Mouse (Mus musculus): ENCODE data around the gene Gas6. TPM values are rescaled to one million over a fixed set of nuclear protein-coding genes. Genes with fewer than 3 reads are reported as not detected.

The Gas6 gene
- polyA plus RNA-seq, 1 experiment = 77.3 TPM

DNA sequence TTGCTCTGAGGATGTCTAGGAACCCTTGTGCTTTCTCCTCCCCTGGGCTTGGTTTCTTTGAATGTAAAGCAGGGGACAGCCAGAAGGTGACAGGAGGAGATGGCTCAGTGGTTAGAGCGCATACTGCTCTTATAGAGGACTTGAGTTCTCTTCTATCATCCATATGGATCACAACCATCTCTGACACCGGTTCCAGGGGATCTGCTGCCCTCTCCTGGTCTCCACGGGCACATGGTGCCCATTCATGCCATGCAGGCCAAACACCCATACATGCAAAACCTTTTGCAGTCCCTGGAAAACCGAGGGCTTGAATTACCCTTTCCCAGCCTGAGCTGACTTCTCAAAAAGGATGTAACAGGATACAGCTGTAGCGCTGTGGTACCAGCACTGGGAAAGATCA lies 27.3 kb downstream of the Gas6 start:
- 67% methylated on average over 5 of the region's 5 CpGs for WGBS
- DNase-seq (ENCODE audit: low read depth, low spot score) = no peak

DNA sequence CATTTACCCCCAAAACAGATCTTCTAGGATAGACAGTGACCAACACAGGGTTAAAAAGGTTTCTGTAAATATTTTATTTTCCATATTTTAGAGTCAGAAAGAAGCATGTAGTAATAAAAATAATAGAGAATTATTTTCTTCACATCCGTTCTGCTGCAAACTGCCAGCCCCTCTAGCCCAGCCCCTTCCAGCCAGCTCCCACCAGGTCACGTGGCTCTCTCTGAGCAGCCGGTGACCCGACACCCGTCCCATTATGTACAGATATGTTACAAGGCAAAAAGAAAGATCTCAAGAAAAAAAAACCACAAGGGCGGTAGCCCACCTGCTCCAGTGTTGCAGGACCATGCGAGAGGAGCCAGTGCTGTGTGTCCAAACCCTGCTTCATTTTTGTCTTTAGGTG lies 29.0 kb downstream of the Gas6 start:
- DNase-seq (ENCODE audit: low read depth, low spot score) = no peak
- 72% methylated on average over 7 of the region's 7 CpGs for WGBS

DNA sequence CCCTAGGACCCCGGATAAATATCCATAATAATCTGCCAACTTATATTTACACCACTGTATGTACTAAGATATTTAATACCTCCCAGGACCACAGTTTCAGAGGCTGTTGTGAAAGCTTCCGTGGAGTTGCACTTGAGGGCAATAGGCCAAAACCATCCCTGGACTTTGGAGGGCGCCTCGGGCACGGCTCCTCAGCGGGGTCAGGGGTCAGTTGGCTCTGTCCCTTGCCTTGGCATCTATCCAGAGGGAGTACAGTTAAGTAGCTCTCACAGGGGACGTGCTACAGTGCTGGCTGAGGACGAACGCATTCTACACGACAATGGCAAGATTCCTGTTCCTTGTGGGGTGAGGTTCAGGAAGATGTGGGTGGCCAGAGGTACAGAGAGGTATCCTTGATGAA lies 31.9 kb downstream of the Gas6 start:
- 14% methylated on average over 10 of the region's 10 CpGs for WGBS
- peak; percentile 35 for DNase-seq (ENCODE audit: low read depth, low spot score)

GRCm38 (mm10) chr8:13461843-13462242 lies 32.4 kb downstream of the Gas6 start:
- WGBS = 34% methylated on average over 4 of the region's 4 CpGs
- DNase-seq (ENCODE audit: low read depth, low spot score) = peak; percentile 37

GRCm38 (mm10) chr8:13461085-13461765 lies 33.1 kb downstream of the Gas6 start:
- DNase-seq (ENCODE audit: low read depth, low spot score) = no peak
- 74% methylated on average over 17 of the region's 17 CpGs for WGBS

DNA sequence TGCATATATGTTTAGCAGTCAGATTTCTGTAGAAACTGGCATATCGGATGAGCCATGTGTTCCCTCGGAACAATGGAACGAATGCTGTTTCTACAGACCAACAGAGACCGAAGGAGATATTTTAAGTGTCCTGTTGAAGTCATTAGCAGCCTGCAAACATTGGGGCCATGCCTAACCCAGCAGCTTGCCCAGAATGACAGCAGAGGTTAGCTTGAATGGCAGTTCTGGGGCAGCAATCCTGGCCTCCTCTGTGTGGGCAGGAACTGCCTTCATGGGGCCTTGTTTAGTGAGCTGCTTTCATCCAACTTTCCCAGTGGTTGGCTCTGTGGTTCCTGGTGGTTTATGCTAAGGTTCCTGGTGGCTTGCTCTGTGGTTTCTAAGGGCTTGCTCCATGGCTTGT lies 34.9 kb downstream of the Gas6 start:
- 90% methylated on average over 4 of the region's 4 CpGs for WGBS
- DNase-seq (ENCODE audit: low read depth, low spot score) = no peak

GRCm38 (mm10) chr8:13455295-13455694 lies 39.0 kb downstream of the Gas6 start:
- 14% methylated on average over 2 of the region's 2 CpGs for WGBS
- peak; percentile 31 for DNase-seq (ENCODE audit: low read depth, low spot score)

GRCm38 (mm10) chr8:13454341-13455113 lies 39.8 kb downstream of the Gas6 start:
- 56% methylated on average over 8 of the region's 8 CpGs for WGBS

DNA sequence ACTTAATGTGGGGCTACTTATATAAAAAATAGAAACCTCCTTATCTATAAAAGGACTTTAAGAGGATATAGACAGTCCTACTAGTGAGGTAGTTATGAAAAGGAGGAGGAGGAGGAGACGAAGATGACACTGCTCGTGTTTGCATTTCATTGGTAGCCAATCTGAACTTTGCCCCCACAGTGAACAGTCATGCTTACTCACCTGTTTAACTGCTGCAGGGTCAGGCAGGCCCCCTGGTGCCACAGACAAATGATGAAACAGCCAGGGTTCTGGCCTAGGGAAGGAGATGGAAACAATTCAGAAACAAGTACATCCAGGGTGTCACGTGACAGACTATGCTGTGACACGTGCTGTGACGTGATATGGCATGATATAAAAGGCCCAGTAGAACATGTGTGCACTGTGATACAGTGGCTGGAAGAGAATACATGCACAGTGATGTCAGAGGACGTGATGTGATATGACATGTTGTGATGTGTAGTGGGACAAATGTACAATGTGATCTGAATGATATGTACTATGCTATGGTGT lies 42.5 kb downstream of the Gas6 start:
- 29% methylated on average over 6 of the region's 6 CpGs for WGBS

More at GRCm38 (mm10) chr8:13454341-13455113, 39.8 kb downstream of the Gas6 start:
- no peak for DNase-seq (ENCODE audit: low read depth, low spot score)

DNA sequence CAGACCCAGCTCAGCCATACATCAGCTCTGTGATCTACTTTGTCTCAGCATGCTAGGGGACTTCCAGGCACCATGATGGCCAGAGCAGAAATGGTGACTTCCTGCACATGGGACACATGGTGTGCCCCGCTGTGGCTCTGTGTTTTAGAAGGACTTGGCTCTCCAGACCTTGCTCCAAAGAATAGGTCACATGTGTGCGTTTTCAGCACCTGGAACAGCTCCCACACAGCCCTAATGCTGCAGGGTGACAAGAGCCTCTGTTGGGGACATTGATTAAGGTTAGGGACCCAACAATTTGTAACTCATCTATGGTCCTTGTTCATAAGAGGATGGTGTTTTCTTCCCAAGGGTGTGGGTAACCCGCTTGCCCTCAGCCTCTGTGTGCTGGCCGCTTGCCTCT lies 46.1 kb downstream of the Gas6 start:
- no peak for DNase-seq (ENCODE audit: low read depth, low spot score)
- 43% methylated on average over 4 of the region's 4 CpGs for WGBS

More for the DNA sequence above, 42.5 kb downstream of the Gas6 start:
- no peak for DNase-seq (ENCODE audit: low read depth, low spot score)

DNA sequence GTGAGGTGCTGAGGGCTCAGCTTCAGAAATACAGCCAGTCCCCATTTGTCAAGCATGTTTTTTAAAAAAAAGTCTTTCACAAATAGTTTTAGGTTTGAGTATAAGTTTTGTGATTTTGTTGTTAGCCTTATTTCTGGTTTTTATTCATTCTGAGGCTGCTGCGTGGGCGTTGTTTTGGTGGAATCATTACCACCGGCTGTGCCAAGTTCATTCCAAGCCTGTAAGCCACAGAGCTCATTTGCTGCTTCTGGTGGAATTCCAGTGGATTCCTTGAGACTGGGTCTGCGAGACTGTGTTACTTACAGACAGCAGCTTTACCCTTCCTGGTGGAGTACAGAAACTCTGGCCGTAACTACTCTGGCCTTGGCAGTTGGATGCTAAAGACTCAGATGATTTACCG lies 47.8 kb downstream of the Gas6 start:
- 84% methylated on average over 6 of the region's 6 CpGs for WGBS
- no peak for DNase-seq (ENCODE audit: low read depth, low spot score)

- no peak for DNase-seq (ENCODE audit: low read depth, low spot score)
- WGBS = 85% methylated on average over 2 of the region's 2 CpGs
These were observed 52.1 kb downstream of the Gas6 start for GRCm38 (mm10) chr8:13442152-13442551.

- 65% methylated on average over 2 of the region's 2 CpGs for WGBS
- no peak for DNase-seq (ENCODE audit: low read depth, low spot score)
These were observed 56.8 kb downstream of the Gas6 start for GRCm38 (mm10) chr8:13437531-13437930.

DNA sequence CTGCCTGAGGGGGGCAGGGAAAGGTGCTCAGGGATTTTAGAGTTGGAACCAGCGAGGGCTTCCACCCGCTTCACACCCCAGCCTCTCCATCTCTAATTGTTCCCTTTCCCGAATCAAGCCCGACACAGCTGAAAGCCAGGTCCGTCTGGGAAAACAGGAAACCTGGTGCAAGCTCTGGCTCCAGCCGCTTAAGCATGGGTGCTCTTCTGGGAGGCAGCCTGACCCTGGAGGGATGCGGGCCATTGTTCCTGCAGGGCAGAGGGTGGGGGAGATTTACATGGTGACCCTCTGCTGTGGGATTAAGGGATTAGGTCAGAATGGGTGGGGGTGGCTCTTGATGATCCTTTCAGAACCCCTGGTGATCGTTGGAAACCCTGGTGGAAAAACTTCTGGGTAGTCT lies 58.2 kb downstream of the Gas6 start:
- 14% methylated on average over 8 of the region's 8 CpGs for WGBS

DNA sequence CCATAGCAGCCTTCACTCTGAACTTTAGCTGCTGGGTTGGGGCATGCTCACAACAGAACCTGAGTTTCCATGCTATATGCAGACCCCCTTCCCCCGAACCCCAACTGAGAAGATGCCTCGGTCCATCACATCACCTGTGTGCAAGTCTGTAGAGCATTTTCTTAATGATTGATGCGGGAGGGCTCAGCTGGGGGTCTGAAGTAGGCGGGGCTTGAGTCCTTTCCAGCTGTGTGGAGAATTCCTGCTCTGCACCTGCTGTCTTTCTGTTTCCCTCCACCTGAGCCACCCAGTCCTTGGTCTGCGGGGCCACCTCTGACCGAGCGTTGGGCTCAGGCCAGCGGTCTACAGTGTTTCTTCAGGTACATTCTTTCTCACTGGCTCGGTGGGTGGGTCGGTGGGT lies 59.4 kb downstream of the Gas6 start, which contains the start of gene Tmem255b:
Gene Tmem255b, plus strand, starts transcription at position 301 of the 400 bp plus-strand sequence.
- WGBS = 26% methylated on average over 10 of the region's 10 CpGs
- no peak for DNase-seq (ENCODE audit: low read depth, low spot score)

More for the DNA sequence above, 58.2 kb downstream of the Gas6 start:
- DNase-seq (ENCODE audit: low read depth, low spot score) = no peak

DNA sequence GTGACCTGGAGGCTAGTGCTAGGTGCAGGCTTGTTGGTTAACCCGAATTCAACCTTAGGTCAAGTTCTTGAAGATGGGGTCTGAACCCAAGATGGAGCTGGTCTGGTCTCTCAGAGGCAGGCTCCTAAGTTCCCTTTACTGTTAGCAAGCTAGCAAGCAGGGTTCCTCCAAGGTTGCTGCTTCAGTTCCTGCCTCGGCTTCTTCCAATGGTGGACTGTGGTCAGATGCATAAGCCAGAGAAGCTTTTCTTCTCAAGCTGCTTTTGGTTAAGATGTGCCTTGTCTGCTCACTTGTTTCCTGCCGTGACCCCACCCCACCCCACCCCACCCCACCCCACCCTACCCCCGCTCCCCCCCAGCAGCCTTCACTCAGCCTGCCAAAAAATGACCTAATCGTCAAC lies 61.2 kb downstream of the Gas6 start:
- WGBS = 36% methylated on average over 5 of the region's 5 CpGs
- no peak for DNase-seq (ENCODE audit: low read depth, low spot score)

DNA sequence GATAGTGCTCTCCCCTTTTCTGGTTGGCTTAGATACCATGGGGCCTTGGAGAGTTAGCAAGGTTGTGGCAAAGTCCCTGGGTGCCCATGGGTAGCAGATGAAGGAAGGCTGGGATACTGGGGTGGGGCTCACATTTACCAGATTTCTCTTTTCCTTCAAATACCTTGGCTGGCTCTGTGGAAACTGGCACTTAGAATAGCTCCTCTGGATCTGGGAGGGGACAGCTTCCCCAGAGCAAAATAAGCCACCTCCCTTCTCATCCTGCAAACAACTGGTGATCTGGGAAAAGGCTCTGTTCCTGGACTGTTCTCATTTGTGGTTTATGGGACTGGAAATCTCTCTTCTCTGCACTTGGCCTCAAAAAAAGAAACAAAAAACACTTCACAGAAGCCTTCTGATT lies 63.4 kb downstream of the Gas6 start:
- no peak for DNase-seq (ENCODE audit: low read depth, low spot score)

- DNase-seq (ENCODE audit: low read depth, low spot score) = no peak
- WGBS = 40% methylated on average over 7 of the region's 7 CpGs
These were observed 63.9 kb downstream of the Gas6 start for GRCm38 (mm10) chr8:13430412-13430811.

DNA sequence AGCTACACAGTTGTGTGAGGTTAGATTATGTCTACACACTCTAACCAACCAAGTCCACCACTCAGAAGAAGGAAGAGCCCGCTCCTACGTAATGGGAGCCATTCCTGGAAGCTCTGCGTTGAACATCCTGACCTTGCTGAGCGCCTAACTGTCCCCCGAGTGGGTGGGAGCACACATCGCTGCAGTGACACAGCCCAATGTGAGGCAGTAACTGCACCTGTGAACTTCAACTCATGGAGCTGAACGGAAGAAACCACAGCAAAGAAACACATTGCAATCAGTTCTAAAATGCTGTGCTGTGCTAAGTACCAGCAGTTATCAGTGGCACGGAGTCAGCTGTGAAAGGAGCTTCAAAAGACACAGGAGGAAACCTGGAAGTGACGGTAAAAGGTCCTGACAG lies 66.1 kb downstream of the Gas6 start:
- DNase-seq (ENCODE audit: low read depth, low spot score) = no peak
- 75% methylated on average over 9 of the region's 9 CpGs for WGBS

GRCm38 (mm10) chr8:13427351-13427750 lies 66.9 kb downstream of the Gas6 start:
- DNase-seq (ENCODE audit: low read depth, low spot score) = no peak

DNA sequence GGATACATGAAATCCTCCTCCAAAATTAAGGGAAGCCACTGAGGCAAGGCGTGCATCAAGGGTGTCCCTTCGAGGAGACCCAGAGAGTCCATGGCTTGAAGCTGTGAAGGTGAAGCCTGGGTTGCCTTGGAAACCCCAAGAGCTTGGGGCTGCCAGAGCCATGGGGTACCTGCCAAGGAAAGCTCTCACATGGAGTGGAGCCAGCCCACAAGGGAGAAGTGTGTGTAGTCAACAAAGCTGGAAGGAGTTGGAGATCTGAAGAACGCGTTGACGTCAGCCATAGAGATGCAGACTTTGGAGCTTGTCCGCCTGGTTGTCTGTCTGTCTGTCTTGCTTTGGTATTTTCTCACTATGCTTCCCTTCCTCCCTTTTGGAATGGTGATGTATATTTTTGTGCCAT lies 73.3 kb downstream of the Gas6 start:
- DNase-seq (ENCODE audit: low read depth, low spot score) = no peak
- 90% methylated on average over 6 of the region's 6 CpGs for WGBS

More at GRCm38 (mm10) chr8:13427351-13427750, 66.9 kb downstream of the Gas6 start:
- WGBS = 58% methylated on average over 6 of the region's 6 CpGs
